Mouse (Mus musculus): ENCODE data around the gene Pla2g4e. TPM values are rescaled to one million over a fixed set of nuclear protein-coding genes. Genes with fewer than 3 reads are reported as not detected.
"Not testable (repeated sequence)": the region's sequence is repeated elsewhere in the genome, so short reads cannot be mapped to it uniquely, and the experiment has no call there.

Gene Pla2g4e
- polyA plus RNA-seq, 1 experiment from 2014 or later: 0.54 TPM

GRCm38 (mm10) chr2:120264858-120265257 lies 19.7 kb upstream of the Pla2g4e start:
- no peak overlapping the region for H3K4me3 ChIP-seq
- peaks cover 16% of the 10 kb centered on the region for H3K4me1 ChIP-seq
- H3K9me3 ChIP-seq: no peaks in the 10 kb centered on the region
- peaks cover 32% of the 10 kb centered on the region for H3K27me3 ChIP-seq (ENCODE audit: insufficient read depth, poor library complexity, severe bottlenecking)
- no peak overlapping the region for H3K27ac ChIP-seq
- no peak for DNase-seq (ENCODE audit: low spot score)
- no peaks in the 10 kb centered on the region for H3K36me3 ChIP-seq
- WGBS: 42% methylated on average over 10 of the region's 10 CpGs

GRCm38 (mm10) chr2:120262876-120263275 lies 17.7 kb upstream of the Pla2g4e start:
- H3K36me3 ChIP-seq: no peaks in the 10 kb centered on the region
- 30% methylated on average over 1 of the region's 1 CpGs for WGBS
- H3K27me3 ChIP-seq (ENCODE audit: insufficient read depth, poor library complexity, severe bottlenecking): peaks cover 18% of the 10 kb centered on the region; the same call in 1 of the 2 replicates
- H3K27ac ChIP-seq: no peak overlapping the region
- H3K4me1 ChIP-seq: 0 out of 2 replicates have a peak, but pooled peaks cover 6% of the 10 kb centered on the region
- no peak overlapping the region for H3K4me3 ChIP-seq
- H3K9me3 ChIP-seq: no peaks in the 10 kb centered on the region
- no peak for DNase-seq (ENCODE audit: low spot score)

- WGBS: 69% methylated on average over 3 of the region's 3 CpGs
Measured at GRCm38 (mm10) chr2:120261346-120261745, 16.2 kb upstream of the Pla2g4e start.

GRCm38 (mm10) chr2:120256259-120256658 lies 11.1 kb upstream of the Pla2g4e start:
- no peaks in the 10 kb centered on the region for H3K27me3 ChIP-seq (ENCODE audit: insufficient read depth, poor library complexity, severe bottlenecking)
- no peaks in the 10 kb centered on the region for H3K36me3 ChIP-seq
- H3K27ac ChIP-seq: no peak overlapping the region

More at GRCm38 (mm10) chr2:120261346-120261745, 16.2 kb upstream of the Pla2g4e start:
- no peak overlapping the region for H3K27ac ChIP-seq
- no peaks in the 10 kb centered on the region for H3K9me3 ChIP-seq
- 0 out of 2 replicates have a peak, but pooled peaks cover 6% of the 10 kb centered on the region for H3K4me1 ChIP-seq
- no peak overlapping the region for H3K4me3 ChIP-seq
- no peak for DNase-seq (ENCODE audit: low spot score)
- H3K27me3 ChIP-seq (ENCODE audit: insufficient read depth, poor library complexity, severe bottlenecking): 0 out of 2 replicates have a peak, but pooled peaks cover 6% of the 10 kb centered on the region
- no peaks in the 10 kb centered on the region for H3K36me3 ChIP-seq

GRCm38 (mm10) chr2:120252644-120253043 lies 7.5 kb upstream of the Pla2g4e start:
- no peak overlapping the region for H3K4me3 ChIP-seq
- WGBS: 84% methylated on average over 6 of the region's 6 CpGs
- no peak for DNase-seq (ENCODE audit: low spot score)

More at GRCm38 (mm10) chr2:120256259-120256658, 11.1 kb upstream of the Pla2g4e start:
- Histone ChIP-seq H3K4me1 (no peaks in the 10 kb centered on the region), H3K9me3 (no peaks in the 10 kb centered on the region), H3K4me3 (no peak overlapping the region)
- no peak for DNase-seq (ENCODE audit: low spot score)

GRCm38 (mm10) chr2:120245421-120246016 lies 384 bp upstream of the Pla2g4e start:
- peak overlapping the region; percentile 76 for H3K27ac ChIP-seq
- peaks cover 18% of the 10 kb centered on the region; the same call in 1 of the 2 replicates for H3K27me3 ChIP-seq (ENCODE audit: insufficient read depth, poor library complexity, severe bottlenecking)
- H3K36me3 ChIP-seq: no peaks in the 10 kb centered on the region
- 14% methylated on average over 9 of the region's 9 CpGs for WGBS
- H3K9me3 ChIP-seq: no peaks in the 10 kb centered on the region
- DNase-seq (ENCODE audit: low spot score): no peak
- H3K4me3 ChIP-seq: peak overlapping the region; percentile 56
- peaks cover 12% of the 10 kb centered on the region for H3K4me1 ChIP-seq

More at GRCm38 (mm10) chr2:120252644-120253043, 7.5 kb upstream of the Pla2g4e start:
- H3K4me1 ChIP-seq: no peaks in the 10 kb centered on the region
- H3K27ac ChIP-seq: no peak overlapping the region
- H3K27me3 ChIP-seq (ENCODE audit: insufficient read depth, poor library complexity, severe bottlenecking): no peaks in the 10 kb centered on the region
- H3K9me3 ChIP-seq: no peaks in the 10 kb centered on the region
- H3K36me3 ChIP-seq: no peaks in the 10 kb centered on the region

GRCm38 (mm10) chr2:120243995-120244394 lies 1.1 kb downstream of the Pla2g4e start:
- DNase-seq (ENCODE audit: low spot score): no peak
- Histone ChIP-seq H3K36me3 (no peaks in the 10 kb centered on the region), H3K4me3 (peak overlapping the region; percentile 56; the same call in 1 of the 2 replicates), H3K9me3 (no peaks in the 10 kb centered on the region), H3K4me1 (peaks cover 12% of the 10 kb centered on the region), H3K27me3 (ENCODE audit: insufficient read depth, poor library complexity, severe bottlenecking) (peaks cover 18% of the 10 kb centered on the region; the same call in 1 of the 2 replicates), H3K27ac (no peak overlapping the region)
- 75% methylated on average over 2 of the region's 2 CpGs for WGBS

GRCm38 (mm10) chr2:120242791-120243467 lies 2.2 kb downstream of the Pla2g4e start:
- no peak overlapping the region for H3K27ac ChIP-seq
- peaks cover 18% of the 10 kb centered on the region; the same call in 1 of the 2 replicates for H3K27me3 ChIP-seq (ENCODE audit: insufficient read depth, poor library complexity, severe bottlenecking)
- H3K9me3 ChIP-seq: no peaks in the 10 kb centered on the region
- WGBS: 77% methylated on average over 5 of the region's 5 CpGs
- peaks cover 12% of the 10 kb centered on the region for H3K4me1 ChIP-seq
- no peaks in the 10 kb centered on the region for H3K36me3 ChIP-seq
- H3K4me3 ChIP-seq: no peak overlapping the region
- no peak for DNase-seq (ENCODE audit: low spot score)

GRCm38 (mm10) chr2:120238733-120239132 lies 6.4 kb downstream of the Pla2g4e start:
- not testable (repeated sequence) for H3K27ac ChIP-seq; H3K36me3 ChIP-seq; H3K4me3 ChIP-seq; DNase-seq (ENCODE audit: low spot score); H3K9me3 ChIP-seq; H3K27me3 ChIP-seq (ENCODE audit: insufficient read depth, poor library complexity, severe bottlenecking)
- WGBS: 87% methylated on average over 9 of the region's 9 CpGs
- H3K4me1 ChIP-seq: peaks cover 12% of the 10 kb centered on the region

GRCm38 (mm10) chr2:120237784-120238183 lies 7.4 kb downstream of the Pla2g4e start:
- H3K4me1 ChIP-seq: peaks cover 12% of the 10 kb centered on the region
- peaks cover under 1% of the 10 kb centered on the region; the same call in 1 of the 2 replicates for H3K27me3 ChIP-seq (ENCODE audit: insufficient read depth, poor library complexity, severe bottlenecking)
- no peak overlapping the region for H3K4me3 ChIP-seq
- no peaks in the 10 kb centered on the region for H3K36me3 ChIP-seq
- no peaks in the 10 kb centered on the region for H3K9me3 ChIP-seq
- no peak for DNase-seq (ENCODE audit: low spot score)
- no peak overlapping the region for H3K27ac ChIP-seq
- WGBS: 62% methylated on average over 5 of the region's 5 CpGs

GRCm38 (mm10) chr2:120235947-120236640 lies 9.0 kb downstream of the Pla2g4e start:
- no peak overlapping the region for H3K27ac ChIP-seq
- no peak for DNase-seq (ENCODE audit: low spot score)
- H3K4me1 ChIP-seq: peaks cover 21% of the 10 kb centered on the region
- no peak overlapping the region for H3K4me3 ChIP-seq
- H3K27me3 ChIP-seq (ENCODE audit: insufficient read depth, poor library complexity, severe bottlenecking): no peaks in the 10 kb centered on the region
- H3K36me3 ChIP-seq: no peaks in the 10 kb centered on the region
- no peaks in the 10 kb centered on the region for H3K9me3 ChIP-seq
- WGBS: 62% methylated on average over 3 of the region's 3 CpGs

- Histone ChIP-seq H3K9me3 (no peaks in the 10 kb centered on the region), H3K4me3 (no peak overlapping the region), H3K4me1 (peaks cover 25% of the 10 kb centered on the region), H3K27me3 (ENCODE audit: insufficient read depth, poor library complexity, severe bottlenecking) (no peaks in the 10 kb centered on the region), H3K36me3 (no peaks in the 10 kb centered on the region), H3K27ac (no peak overlapping the region)
- WGBS: 72% methylated on average over 3 of the region's 3 CpGs
- no peak for DNase-seq (ENCODE audit: low spot score)
Measured at GRCm38 (mm10) chr2:120235381-120235780, 9.8 kb downstream of the Pla2g4e start.

GRCm38 (mm10) chr2:120231642-120232041 lies 13.5 kb downstream of the Pla2g4e start:
- Histone ChIP-seq H3K27me3 (ENCODE audit: insufficient read depth, poor library complexity, severe bottlenecking) (no peaks in the 10 kb centered on the region), H3K27ac (no peak overlapping the region), H3K4me3 (no peak overlapping the region), H3K36me3 (no peaks in the 10 kb centered on the region), H3K9me3 (no peaks in the 10 kb centered on the region), H3K4me1 (peaks cover 29% of the 10 kb centered on the region)
- 34% methylated on average over 3 of the region's 3 CpGs for WGBS
- no peak for DNase-seq (ENCODE audit: low spot score)
